Mouse (Mus musculus) cortical plate, adult 2 months (tissue): Measurements from ENCODE around the gene Gm5244. TPM values are rescaled to one million over a fixed set of nuclear protein-coding genes. Genes with fewer than 3 reads are reported as not detected.

Experiments used
- H3K27ac ChIP-seq: fragments of 200-500 bp; 2 replicates; pipeline ENCODE4 v1.5.1; 2012; ENCODE audit warnings: low read length, control low read depth, inconsistent platforms; ENCODE audit not compliant: insufficient read depth
- H3K4me1 ChIP-seq: fragments of 200-500 bp; 2 replicates; pipeline ENCODE4 v1.6.1; 2011; ENCODE audit warnings: low read length; ENCODE audit not compliant: control insufficient read depth, insufficient read depth
- H3K4me3 ChIP-seq: fragments of 200-500 bp; 2 replicates; pipeline ENCODE4 v1.5.1; 2011; ENCODE audit warnings: mild to moderate bottlenecking, low read length, control low read depth; ENCODE audit not compliant: insufficient read depth
- CTCF ChIP-seq: fragments of 200-500 bp; IDR thresholded peaks from 2 replicates; pipeline ENCODE4 v1.5.1; 2011; ENCODE audit warnings: mild to moderate bottlenecking, control low read depth, low read length; ENCODE audit not compliant: insufficient read depth; ENCODE audit errors: extremely low read depth
- POLR2A ChIP-seq: fragments of 200-500 bp; IDR thresholded peaks from 2 replicates; pipeline ENCODE4 v1.6.1; 2011; ENCODE audit warnings: mild to moderate bottlenecking, low read length, control low read depth; ENCODE audit not compliant: insufficient read depth; ENCODE audit errors: extremely low read depth
- polyA plus RNA-seq: library from polyadenylated mRNA; depleted of rRNA; stranded (reverse); fragments of >200 nt; gene quantifications from 2 replicates; pipeline ENCODE4 v1.2.3, GENCODE M21; 2012

Gm5244 gene
- polyA plus RNA-seq, 1 experiment: not detected

DNA sequence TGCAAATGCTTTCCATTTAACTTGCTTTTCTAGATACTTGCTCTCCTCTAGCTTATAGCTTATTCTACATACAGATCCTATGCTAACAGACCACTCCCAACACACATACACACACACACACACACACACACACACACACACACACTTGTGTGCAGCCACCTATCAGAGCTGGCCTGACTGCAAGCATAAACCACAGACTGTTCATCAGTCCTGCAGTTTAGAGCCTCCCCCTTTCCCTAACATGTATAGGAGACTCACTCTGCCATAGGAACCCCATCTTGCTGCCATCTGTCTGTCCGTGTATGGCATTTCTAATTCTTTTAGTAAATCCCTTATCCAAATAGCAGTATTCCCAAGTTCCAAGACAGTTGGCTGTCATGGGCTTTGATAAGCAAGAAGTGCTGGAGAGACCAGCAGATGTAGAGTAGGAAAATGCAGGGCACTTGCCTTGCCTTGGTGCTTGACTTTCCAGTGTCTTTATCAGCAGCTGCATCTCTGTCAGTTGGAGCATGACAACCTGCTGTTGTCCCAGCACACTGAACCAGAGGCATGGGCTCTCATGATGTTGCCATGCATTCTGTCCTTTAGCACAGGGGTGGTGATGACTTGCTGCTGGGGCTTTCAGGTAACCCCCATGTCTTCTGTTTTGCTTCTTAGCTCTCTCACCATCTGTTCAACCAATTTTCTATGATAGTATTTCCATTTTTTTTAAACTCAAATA is 33.7 kb upstream of the Gm5244 start:
- Histone ChIP-seq H3K4me3 (no peak overlapping the region), H3K4me1 (no peaks in the 10 kb centered on the region), H3K27ac (no peak overlapping the region)
- TF ChIP-seq POLR2A: no peak
- no peak for TF ChIP-seq CTCF

DNA sequence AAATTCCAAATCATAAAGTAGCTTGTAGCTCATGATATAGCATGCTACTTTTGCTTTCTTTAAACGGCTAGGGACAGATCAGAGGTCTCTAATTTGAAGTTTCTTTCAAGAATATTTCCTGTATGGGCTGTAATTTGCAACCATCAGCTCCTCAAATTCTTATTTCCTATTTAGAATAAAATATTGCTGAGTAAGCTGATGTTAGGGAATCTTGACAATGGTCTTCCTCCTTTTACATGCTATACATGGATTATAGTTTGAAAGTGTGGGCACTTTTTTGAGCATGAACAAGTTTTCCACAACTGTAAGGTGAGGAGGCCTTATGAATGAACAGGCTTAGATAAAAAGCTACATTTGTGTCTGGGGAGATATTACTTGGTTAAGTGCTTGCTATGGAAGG is 32.6 kb upstream of the Gm5244 start:
- Histone ChIP-seq H3K4me1 (no peaks in the 10 kb centered on the region), H3K4me3 (no peak overlapping the region), H3K27ac (no peak overlapping the region)
- no peak for TF ChIP-seq POLR2A
- no peak for TF ChIP-seq CTCF

DNA sequence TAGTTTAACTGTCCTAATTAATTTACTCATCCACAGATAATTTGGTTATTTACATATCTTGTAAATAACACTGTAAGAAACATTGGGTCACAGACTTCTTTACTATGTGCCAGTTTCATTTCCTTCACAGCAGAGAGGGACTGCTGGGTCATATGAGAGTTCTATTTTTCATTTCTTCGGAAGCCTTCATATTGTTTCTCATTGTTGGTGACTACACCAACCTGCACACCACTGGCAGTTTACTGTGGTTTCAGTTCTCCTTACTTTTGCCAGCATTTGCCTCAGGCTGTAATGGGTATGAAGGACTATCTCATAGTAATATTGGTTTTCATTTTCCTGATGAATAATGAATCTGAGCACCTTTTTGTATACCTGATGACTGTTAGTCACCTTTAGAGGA is 28.0 kb upstream of the Gm5244 start:
- Histone ChIP-seq H3K4me3 (no peak overlapping the region), H3K4me1 (no peaks in the 10 kb centered on the region), H3K27ac (no peak overlapping the region)
- TF ChIP-seq POLR2A (no peak), CTCF (no peak)

DNA sequence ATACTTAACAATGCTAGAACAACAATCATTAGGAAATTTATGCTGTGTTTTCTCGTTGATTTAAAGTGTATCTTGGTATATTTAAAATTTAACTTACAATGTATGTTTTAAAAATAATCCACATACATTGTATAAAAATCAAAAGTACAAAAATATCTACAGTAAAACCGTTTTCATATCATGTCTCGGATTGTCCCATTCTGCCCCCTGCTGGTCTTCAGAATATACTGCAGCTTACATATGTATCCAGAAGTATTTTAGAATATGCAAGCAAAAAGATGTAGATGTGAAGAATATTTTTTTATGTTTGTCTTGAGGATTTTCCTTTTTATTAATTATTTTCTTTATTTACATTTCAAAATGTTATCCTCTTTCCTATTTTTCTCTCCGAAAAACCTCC is 26.1 kb upstream of the Gm5244 start:
- H3K4me3 ChIP-seq: no peak overlapping the region
- TF ChIP-seq CTCF: no peak
- no peak for TF ChIP-seq POLR2A
- H3K4me1 ChIP-seq: no peaks in the 10 kb centered on the region
- no peak overlapping the region for H3K27ac ChIP-seq

DNA sequence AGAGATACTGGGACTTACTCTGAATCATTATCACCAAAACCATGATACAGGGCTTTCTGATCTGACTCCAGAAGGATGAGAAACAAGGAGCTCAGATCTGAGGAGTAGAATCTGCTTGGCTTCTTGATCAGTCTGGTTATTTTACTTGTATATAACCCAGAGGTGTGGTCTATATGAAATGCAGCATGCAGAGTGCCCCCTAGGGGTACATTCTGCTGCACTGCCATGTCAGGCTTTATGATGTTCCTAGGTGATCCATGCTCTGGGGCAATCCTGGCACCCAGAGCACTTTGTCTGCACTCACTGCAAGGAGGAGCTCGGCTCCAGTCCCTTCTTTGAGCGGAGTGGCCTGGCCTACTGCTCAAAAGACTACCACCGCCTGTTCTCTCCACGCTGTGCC is 21.9 kb upstream of the Gm5244 start:
- no peaks in the 10 kb centered on the region for H3K4me1 ChIP-seq
- H3K4me3 ChIP-seq: no peak overlapping the region
- no peak for TF ChIP-seq POLR2A
- no peak for TF ChIP-seq CTCF
- no peak overlapping the region for H3K27ac ChIP-seq

DNA sequence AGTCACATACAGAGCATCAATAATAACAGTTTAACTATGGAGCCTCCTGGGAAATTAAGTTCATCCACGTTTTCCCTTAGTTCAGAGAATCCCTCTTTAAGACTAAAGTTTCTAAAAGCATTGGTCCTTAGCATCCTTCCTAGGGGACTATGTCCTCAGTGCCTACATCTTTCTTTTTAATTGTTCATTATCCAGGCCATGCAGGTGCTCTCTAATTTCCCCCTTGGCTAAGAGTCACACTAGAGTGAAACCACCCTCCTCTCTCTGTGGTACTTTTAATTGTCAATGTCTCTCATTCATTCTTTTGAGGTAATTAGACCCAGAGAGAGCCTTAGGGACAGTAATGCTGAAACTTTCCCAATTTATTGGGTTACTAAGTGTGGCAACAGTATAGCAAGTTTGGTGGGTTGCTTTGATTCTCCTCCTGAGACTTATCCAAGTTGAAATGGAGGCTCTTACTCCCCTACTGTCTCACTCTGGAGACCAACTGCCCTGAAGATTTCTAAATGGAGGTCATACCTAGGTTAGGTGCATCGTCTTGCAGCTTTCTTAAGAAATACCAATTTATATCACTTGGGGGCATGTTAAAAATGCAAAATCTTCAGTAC is 15.6 kb upstream of the Gm5244 start:
- H3K4me1 ChIP-seq: no peaks in the 10 kb centered on the region
- no peak for TF ChIP-seq CTCF
- no peak for TF ChIP-seq POLR2A
- H3K4me3 ChIP-seq: no peak overlapping the region
- no peak overlapping the region for H3K27ac ChIP-seq

DNA sequence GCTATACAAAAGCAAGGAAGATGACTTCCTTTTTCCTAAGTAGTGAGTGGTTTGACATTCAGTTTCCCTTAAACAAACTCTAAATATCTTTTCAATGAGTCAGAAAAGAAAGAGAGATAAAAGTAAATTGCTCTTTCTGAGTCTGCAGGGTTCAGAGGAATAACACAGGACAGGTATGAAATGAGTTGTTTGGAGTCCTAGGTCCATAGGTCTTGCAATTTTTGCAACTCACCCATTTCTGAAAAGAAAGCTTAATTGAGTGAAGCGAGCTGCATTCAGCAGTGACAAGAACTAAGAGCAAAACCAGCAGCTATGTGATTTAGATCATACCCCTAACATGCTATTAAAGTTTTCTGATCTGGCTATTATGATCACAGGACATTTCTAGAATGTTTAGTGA is 14.9 kb upstream of the Gm5244 start:
- Histone ChIP-seq H3K27ac (no peak overlapping the region), H3K4me1 (no peaks in the 10 kb centered on the region), H3K4me3 (no peak overlapping the region)
- TF ChIP-seq CTCF: no peak
- TF ChIP-seq POLR2A: no peak

DNA sequence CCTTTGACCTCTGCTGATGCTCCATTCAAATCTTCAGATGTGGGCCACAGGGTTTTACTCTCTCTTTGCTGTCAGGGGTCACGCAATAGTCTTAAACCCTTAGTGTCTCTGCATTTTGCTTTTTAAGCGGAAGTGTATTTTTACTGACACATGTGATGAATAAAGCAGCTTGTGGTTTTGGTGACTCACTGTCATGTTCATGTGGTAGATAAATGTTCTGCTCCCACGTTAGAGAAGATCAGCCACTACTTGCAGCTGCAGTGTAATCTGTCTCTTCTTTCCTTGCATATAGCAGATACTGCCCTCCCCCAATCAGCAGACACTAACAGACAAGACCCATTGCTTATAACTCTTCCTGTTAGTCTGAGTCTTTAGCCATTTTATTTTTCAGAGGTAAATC is 12.9 kb upstream of the Gm5244 start:
- TF ChIP-seq CTCF (no peak), POLR2A (no peak)
- no peak overlapping the region for H3K27ac ChIP-seq
- no peaks in the 10 kb centered on the region for H3K4me1 ChIP-seq
- no peak overlapping the region for H3K4me3 ChIP-seq

DNA sequence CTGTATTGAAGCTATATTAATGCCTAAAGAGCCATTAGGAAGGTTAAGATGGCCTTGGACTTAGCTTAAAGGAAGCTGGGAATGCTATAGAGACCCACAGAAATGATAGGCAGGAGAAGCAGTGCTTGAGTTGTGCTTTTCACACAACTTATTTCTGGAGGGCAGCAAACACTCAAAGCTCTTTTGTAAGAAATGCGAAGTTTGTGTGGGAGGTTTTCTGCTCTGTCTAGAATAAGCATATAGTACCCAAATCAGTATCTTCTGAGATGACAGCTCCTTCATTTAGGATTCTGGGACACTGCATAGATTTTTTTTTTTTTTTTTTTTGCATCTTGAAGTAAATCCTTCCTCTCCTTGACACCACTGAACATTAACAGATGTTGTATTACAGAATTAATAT is 8.0 kb upstream of the Gm5244 start:
- Histone ChIP-seq H3K4me3 (no peak overlapping the region), H3K4me1 (no peaks in the 10 kb centered on the region)
- TF ChIP-seq CTCF: no peak
- no peak for TF ChIP-seq POLR2A

DNA sequence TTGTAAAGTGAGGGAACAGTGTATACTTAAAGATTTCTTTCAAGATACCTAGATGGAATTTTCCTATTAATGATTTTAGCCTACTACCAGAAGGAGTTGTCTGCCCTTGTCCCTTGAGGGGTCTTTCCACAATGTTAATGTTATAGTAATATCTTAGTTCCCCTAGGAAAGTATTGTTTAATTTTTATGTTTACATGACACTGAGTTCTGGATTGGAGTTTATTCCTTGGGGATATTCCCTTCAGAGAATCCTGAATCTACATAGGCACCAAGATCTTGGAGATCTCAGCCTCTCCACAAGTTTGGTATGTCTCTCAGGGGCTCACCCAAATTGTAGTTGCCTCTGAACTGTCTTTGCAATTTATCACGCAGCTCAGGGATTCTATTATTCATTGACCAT is 10.5 kb downstream of the Gm5244 start, which contains the start of gene Olfr1444:
Gene Olfr1444 (plus strand): TSS at position 301 of the 400 bp plus-strand sequence.
- Histone ChIP-seq H3K4me1 (no peaks in the 10 kb centered on the region), H3K27ac (no peak within 1 kb of the TSS), H3K4me3 (no peak within 1 kb of the TSS)
- TF ChIP-seq POLR2A (no peak), CTCF (no peak)

More for the DNA sequence above, 8.0 kb upstream of the Gm5244 start:
- H3K27ac ChIP-seq: no peak overlapping the region
